Mouse (Mus musculus) midbrain, embryonic 14.5 days (tissue): ENCODE data around the gene Noc4l. TPM values are rescaled to one million over a fixed set of nuclear protein-coding genes. Genes with fewer than 3 reads are reported as not detected.

Experiments used
- ATAC-seq: fragments of 200-750 bp; cut with Nextera tagmentation; 2 replicates; pipeline ENCODE4 v1.8.0; 2017; ENCODE audit warnings: moderate number of reproducible peaks, moderate library complexity; ENCODE audit not compliant: low FRiP score, low TSS enrichment
- DNase-seq: peaks from one replicate; pipeline ENCODE4 v3.0.0-alpha.2; 2015
- H3K27ac ChIP-seq: fragments of 300-500 bp; sonication (generic); replicated peaks from 2 replicates; pipeline ENCODE4 v1.5.1; 2014; ENCODE audit warnings: mild to moderate bottlenecking, low read depth, low read length, moderate library complexity
- H3K27me3 ChIP-seq: fragments of 300-500 bp; sonication (generic); 2 replicates; pipeline ENCODE4 v1.6.1; 2014; ENCODE audit warnings: low read length, control low read depth, mixed read lengths; ENCODE audit not compliant: control insufficient read depth, insufficient read depth
- H3K36me3 ChIP-seq: fragments of 300-500 bp; sonication (generic); 2 replicates; pipeline ENCODE4 v1.6.1; 2014; ENCODE audit warnings: low read length, control low read depth; ENCODE audit not compliant: control insufficient read depth, insufficient read depth
- H3K4me1 ChIP-seq: fragments of 300-500 bp; sonication (generic); 2 replicates; pipeline ENCODE4 v1.6.1; 2014; ENCODE audit warnings: mild to moderate bottlenecking, antibody characterized with exemption, low read length, control low read depth; ENCODE audit not compliant: control insufficient read depth, insufficient read depth
- H3K4me2 ChIP-seq: fragments of 300-500 bp; sonication (generic); 2 replicates; pipeline ENCODE4 v1.6.1; 2014; ENCODE audit warnings: mild to moderate bottlenecking, low read length, moderate library complexity
- H3K4me3 ChIP-seq: fragments of 300-500 bp; sonication (generic); replicated peaks from 2 replicates; pipeline ENCODE4 v1.5.1; 2014; ENCODE audit warnings: low read depth, low read length
- H3K9ac ChIP-seq: fragments of 300-500 bp; sonication (generic); replicated peaks from 2 replicates; pipeline ENCODE4 v1.6.1; 2014; ENCODE audit warnings: mild to moderate bottlenecking, low read length, moderate library complexity
- H3K9me3 ChIP-seq: fragments of 300-500 bp; sonication (generic); 2 replicates; pipeline ENCODE4 v1.6.1; 2016; ENCODE audit warnings: low read length, control low read depth, mixed read lengths; ENCODE audit not compliant: control insufficient read depth
- WGBS: fragments of 180-500 bp; shearing (Covaris S2); extraction: QIAGEN DNeasy Blood & Tissue Kit; methylation state at CpG from one replicate; pipeline ENCODE4 v1.1.7; 2014; 5-methylcytosine and 5-hydroxymethylcytosine counted together
- microRNA-seq: library from miRNA; unstranded; fragments of <30 nt; microRNA quantifications from one replicate; pipeline ENCODE4, GENCODE M21; 2016
- polyA plus RNA-seq: library from polyadenylated mRNA; unstranded; fragments of >200 nt; fragmentation: Nextera tagmentation; extraction: Ambion mirVana; gene quantifications from 2 replicates; pipeline ENCODE4 v1.2.1, GENCODE M21; 2014

Noc4l gene
- polyA plus RNA-seq, 1 experiment from 2014 or later: 41.3 TPM

DNA sequence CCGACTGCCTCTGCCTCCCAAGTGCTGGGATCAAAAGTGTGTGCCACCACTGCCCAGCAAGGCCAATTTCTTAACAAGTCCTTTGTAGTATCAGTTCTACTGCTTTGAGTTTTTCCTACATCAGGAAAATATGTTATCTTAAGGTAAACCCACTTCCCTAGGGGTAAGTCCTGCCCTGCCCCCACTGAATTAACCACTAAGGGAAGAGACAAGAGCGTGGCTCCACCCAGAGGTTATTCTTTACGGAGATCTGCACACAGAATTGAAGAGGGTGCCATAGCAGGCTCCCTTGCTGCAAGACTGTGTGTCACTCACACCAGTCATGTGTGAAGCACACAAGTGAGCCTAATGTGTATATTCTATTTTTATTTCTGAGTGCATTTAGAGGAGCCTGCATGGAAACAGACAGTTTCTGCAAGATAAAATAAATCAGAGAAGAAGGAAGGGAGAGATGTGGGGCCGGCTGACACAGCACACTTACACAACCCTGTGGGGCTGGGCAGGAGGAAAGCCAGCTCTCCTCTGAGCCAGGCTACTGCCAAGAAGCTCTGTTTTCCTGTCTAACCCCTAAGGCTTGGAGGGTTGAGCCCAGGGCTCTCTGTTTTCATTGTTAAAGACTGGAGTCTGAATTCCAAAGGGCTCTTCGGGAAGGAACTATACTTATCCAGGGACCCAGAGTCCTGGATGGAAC lies 47.5 kb downstream of the Noc4l start:
- Histone ChIP-seq H3K4me2 (no peak overlapping the region), H3K27ac (no peak overlapping the region), H3K4me1 (peaks cover 2% of the 10 kb centered on the region; the same call in 1 of the 2 replicates), H3K36me3 (no peaks in the 10 kb centered on the region), H3K9me3 (no peaks in the 10 kb centered on the region), H3K27me3 (no peaks in the 10 kb centered on the region), H3K9ac (no peak overlapping the region), H3K4me3 (no peak overlapping the region)
- ATAC-seq: no peak
- 65% methylated on average over 5 of the region's 5 CpGs for WGBS
- DNase-seq: no peak

DNA sequence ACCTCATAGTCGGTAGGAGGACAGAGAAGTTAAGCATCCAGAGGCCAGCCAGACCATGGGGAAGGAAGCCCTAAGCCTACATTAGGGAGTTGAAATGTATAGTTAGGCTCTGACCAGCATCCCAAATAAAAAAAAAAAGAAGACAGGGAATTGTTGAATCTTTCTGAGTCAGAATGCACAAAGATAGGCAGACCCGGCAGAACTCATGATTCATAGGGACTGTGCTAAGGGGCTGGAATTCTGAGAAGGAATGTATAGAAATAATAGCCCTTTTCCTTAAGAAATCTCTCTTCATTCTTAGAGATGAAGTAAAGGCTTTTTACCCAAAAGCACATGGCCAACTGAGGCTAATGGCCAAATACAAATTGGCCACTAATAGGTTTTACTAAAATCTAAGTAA lies 48.9 kb downstream of the Noc4l start:
- ATAC-seq (no peak), DNase-seq (no peak)
- 88% methylated on average over 2 of the region's 2 CpGs for whole genome bisulfite sequencing
- H3K36me3 ChIP-seq: no peaks in the 10 kb centered on the region
- H3K9me3 ChIP-seq: no peaks in the 10 kb centered on the region
- H3K9ac ChIP-seq: no peak overlapping the region
- peaks cover 2% of the 10 kb centered on the region; the same call in 1 of the 2 replicates for H3K4me1 ChIP-seq
- H3K4me2 ChIP-seq: no peak overlapping the region
- no peak overlapping the region for H3K4me3 ChIP-seq
- H3K27me3 ChIP-seq: no peaks in the 10 kb centered on the region
- no peak overlapping the region for H3K27ac ChIP-seq

DNA sequence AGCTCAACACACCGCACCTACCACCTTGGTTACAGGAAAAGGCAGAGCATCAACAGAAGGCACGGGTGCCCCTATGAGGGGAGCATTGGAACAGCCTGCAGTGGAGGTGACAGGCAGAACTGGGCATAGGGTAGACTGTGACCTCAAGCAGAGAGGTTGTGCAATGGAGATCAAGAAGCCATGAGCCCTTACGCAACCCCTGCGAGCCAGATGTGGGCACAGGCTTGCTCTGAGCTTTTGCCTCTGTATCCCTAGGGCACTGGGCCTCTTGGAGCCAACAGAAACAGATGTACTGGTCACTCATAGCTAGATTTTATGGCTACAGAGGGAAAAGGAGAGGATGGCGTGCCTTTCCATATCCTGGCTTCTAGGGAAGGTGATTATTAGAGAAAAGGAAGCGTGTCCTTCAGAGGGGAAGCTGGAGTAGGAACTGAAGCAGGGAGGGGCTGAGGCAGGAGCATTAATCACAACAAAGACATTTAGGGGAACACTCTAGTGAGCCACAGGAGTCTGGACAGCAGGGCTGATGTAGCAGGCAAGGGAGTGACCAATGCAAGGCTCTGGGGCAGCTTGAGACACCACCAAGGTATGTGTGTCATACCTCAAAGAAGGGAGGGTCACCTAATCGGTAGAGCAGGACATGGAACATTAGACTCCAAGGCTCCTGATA lies 50.1 kb downstream of the Noc4l start:
- no peak overlapping the region for H3K9ac ChIP-seq
- 0 out of 2 replicates have a peak, but pooled peaks cover 2% of the 10 kb centered on the region for H3K4me1 ChIP-seq
- DNase-seq (no peak), ATAC-seq (no peak)
- H3K4me3 ChIP-seq: no peak overlapping the region
- H3K27ac ChIP-seq: no peak overlapping the region
- H3K4me2 ChIP-seq: no peak overlapping the region
- H3K36me3 ChIP-seq: no peaks in the 10 kb centered on the region
- H3K9me3 ChIP-seq: no peaks in the 10 kb centered on the region
- no peaks in the 10 kb centered on the region for H3K27me3 ChIP-seq
- 90% methylated on average over 7 of the region's 7 CpGs for WGBS

Small RNA genes within 50 kb of the gene (microRNA-seq; reads per million reads assigned to microRNA genes)
- gene Mir7026: 2.2 reads per million, percentile 14 among the genes with 10 or more reads in this experiment

Other genes starting within 250 kb of the Noc4l start
- gene Fbrsl1, start 204.9 kb downstream of the Noc4l start, polyA plus RNA-seq: 20.7 and 22.0 TPM in 2 replicates
- 19.4 and 23.7 TPM in 2 replicates for gene Galnt9, start 109.1 kb downstream of the Noc4l start, polyA plus RNA-seq
- gene Ddx51, start within 50 bp of the Noc4l start, polyA plus RNA-seq: 16.2 and 21.7 TPM in 2 replicates
- 41.0 and 55.3 TPM in 2 replicates for gene Ep400, start 117.3 kb upstream of the Noc4l start, polyA plus RNA-seq
- 12.5 and 13.5 TPM in 2 replicates for gene Pus1, start 127.2 kb upstream of the Noc4l start, polyA plus RNA-seq
- 59.0 and 66.0 TPM in 2 replicates for gene Ulk1, start 156.7 kb upstream of the Noc4l start, polyA plus RNA-seq
- gene Hscb, start 186.4 kb upstream of the Noc4l start, polyA plus RNA-seq: 8.1 and 8.9 TPM in 2 replicates
- gene Chek2, start 186.6 kb upstream of the Noc4l start, polyA plus RNA-seq: 2.5 and 5.9 TPM in 2 replicates
- 29.9 and 30.9 TPM in 2 replicates for gene Ttc28, start 226.4 kb upstream of the Noc4l start, polyA plus RNA-seq